Mouse (Mus musculus) intestine, postnatal 0 days (tissue): ENCODE results near the gene Ppil6. TPM values are rescaled to one million over a fixed set of nuclear protein-coding genes. Genes with fewer than 3 reads are reported as not detected.
"Not testable (repeated sequence)": the region's sequence is repeated elsewhere in the genome, so short reads cannot be mapped to it uniquely, and the experiment has no call there.

Experiments used
- ATAC-seq: fragments of 200-750 bp; cut with Nextera tagmentation; 2 replicates; pipeline ENCODE4 v1.8.0; 2017; ENCODE audit warnings: mild to moderate bottlenecking, moderate TSS enrichment, moderate library complexity
- H3K27ac ChIP-seq: fragments of 300-500 bp; sonication (generic); 2 replicates; pipeline ENCODE4 v1.5.1; 2014; ENCODE audit warnings: mild to moderate bottlenecking, low read depth, low read length, moderate library complexity
- H3K27me3 ChIP-seq: fragments of 300-500 bp; sonication (generic); replicated peaks from 2 replicates; pipeline ENCODE4 v1.6.1; 2014; ENCODE audit warnings: low read length, mixed read lengths; ENCODE audit not compliant: control insufficient read depth, insufficient read depth
- H3K36me3 ChIP-seq: fragments of 300-500 bp; sonication (generic); 2 replicates; pipeline ENCODE4 v1.6.1; 2014; ENCODE audit warnings: mild to moderate bottlenecking, moderate library complexity; ENCODE audit not compliant: control insufficient read depth, insufficient read depth
- H3K4me1 ChIP-seq: fragments of 300-500 bp; sonication (generic); replicated peaks from 2 replicates; pipeline ENCODE4 v1.6.1; 2014; ENCODE audit warnings: antibody characterized with exemption, low read length, mixed read lengths; ENCODE audit not compliant: control insufficient read depth, insufficient read depth
- H3K4me2 ChIP-seq: fragments of 300-500 bp; sonication (generic); replicated peaks from 2 replicates; pipeline ENCODE4 v1.6.1; 2014; ENCODE audit warnings: low read depth, mild to moderate bottlenecking, moderate library complexity
- H3K4me3 ChIP-seq: fragments of 300-500 bp; sonication (generic); 2 replicates; pipeline ENCODE4 v1.5.1; 2014; ENCODE audit warnings: low read depth, low read length
- H3K9ac ChIP-seq: fragments of 300-500 bp; sonication (generic); 2 replicates; pipeline ENCODE4 v1.6.1; 2014; ENCODE audit warnings: mild to moderate bottlenecking, low read depth, low read length
- H3K9me3 ChIP-seq: fragments of 300-500 bp; sonication (generic); 2 replicates; pipeline ENCODE4 v1.6.1; 2016; ENCODE audit warnings: mixed run types; ENCODE audit not compliant: control insufficient read depth
- CTCF ChIP-seq: sonication (generic); IDR thresholded peaks from 2 replicates; pipeline ENCODE4 v1.5.1; 2016; ENCODE audit warnings: low read depth, mild to moderate bottlenecking, control low read depth, antibody characterized with exemption, moderate library complexity
- WGBS: fragments of 180-500 bp; shearing (Covaris S2); extraction: QIAGEN DNeasy Blood & Tissue Kit; methylation state at CpG from one replicate; pipeline ENCODE4 v1.1.7; 2014; 5-methylcytosine and 5-hydroxymethylcytosine counted together
- polyA plus RNA-seq: library from polyadenylated mRNA; unstranded; fragments of >200 nt; fragmentation: Nextera tagmentation; extraction: Ambion mirVana; gene quantifications from 2 replicates; pipeline ENCODE4 v1.2.1, GENCODE M21; 2015

Gene Ppil6
- polyA plus RNA-seq, 1 experiment from 2014 or later = 1.3 TPM

- Histone ChIP-seq H3K4me2 (peak overlapping the region; percentile 100; the same call in 1 of the 2 replicates), H3K4me3 (peak overlapping the region; percentile 73; the same call in 1 of the 2 replicates), H3K9ac (no peak overlapping the region), H3K4me1 (peaks cover 7% of the 10 kb centered on the region), H3K27ac (no peak overlapping the region), H3K9me3 (no peaks in the 10 kb centered on the region), H3K27me3 (no peaks in the 10 kb centered on the region), H3K36me3 (peaks cover 21% of the 10 kb centered on the region)
- ATAC-seq = no peak
- TF ChIP-seq CTCF = no peak
- 34% methylated on average over 4 of the region's 4 CpGs for WGBS
Measured at GRCm38 (mm10) chr10:41491111-41491510, 872 bp downstream of the Ppil6 start.

GRCm38 (mm10) chr10:41500941-41501340 lies 10.7 kb downstream of the Ppil6 start:
- H3K27ac ChIP-seq = no peak overlapping the region
- no peak for ATAC-seq
- WGBS = 53% methylated on average over 4 of the region's 4 CpGs

GRCm38 (mm10) chr10:41504996-41505395 lies 14.8 kb downstream of the Ppil6 start:
- Histone ChIP-seq H3K27me3 (no peaks in the 10 kb centered on the region), H3K36me3 (no peaks in the 10 kb centered on the region), H3K4me2 (no peak overlapping the region), H3K4me3 (no peak overlapping the region), H3K9me3 (no peaks in the 10 kb centered on the region), H3K27ac (no peak overlapping the region), H3K9ac (no peak overlapping the region), H3K4me1 (no peaks in the 10 kb centered on the region)
- ATAC-seq = no peak
- TF ChIP-seq CTCF = no peak
- WGBS = 93% methylated on average over 1 of the region's 1 CpGs

More at GRCm38 (mm10) chr10:41500941-41501340, 10.7 kb downstream of the Ppil6 start:
- Histone ChIP-seq H3K4me1 (no peaks in the 10 kb centered on the region), H3K4me2 (no peak overlapping the region), H3K9me3 (no peaks in the 10 kb centered on the region), H3K4me3 (no peak overlapping the region), H3K36me3 (no peaks in the 10 kb centered on the region), H3K9ac (no peak overlapping the region), H3K27me3 (no peaks in the 10 kb centered on the region)
- no peak for TF ChIP-seq CTCF

- H3K4me1 ChIP-seq, H3K4me2 ChIP-seq, H3K9me3 ChIP-seq, H3K27ac ChIP-seq, H3K27me3 ChIP-seq, H3K36me3 ChIP-seq, H3K9ac ChIP-seq, H3K4me3 ChIP-seq: not testable (repeated sequence)
- 0 out of 2 replicates have a peak, but pooled peaks have one; percentile 31 for ATAC-seq
- TF ChIP-seq CTCF = peak; percentile 90
- 4% methylated on average over 3 of the region's 3 CpGs for WGBS
Measured at GRCm38 (mm10) chr10:41505446-41505845, 15.2 kb downstream of the Ppil6 start.

- TF ChIP-seq CTCF = peak; percentile 84
- 36% methylated on average over 2 of the region's 2 CpGs for WGBS
- Histone ChIP-seq H3K9ac (no peak overlapping the region), H3K27ac (no peak overlapping the region), H3K4me1 (no peaks in the 10 kb centered on the region), H3K36me3 (no peaks in the 10 kb centered on the region), H3K4me3 (no peak overlapping the region), H3K4me2 (no peak overlapping the region), H3K9me3 (no peaks in the 10 kb centered on the region), H3K27me3 (no peaks in the 10 kb centered on the region)
- no peak for ATAC-seq
Measured at GRCm38 (mm10) chr10:41509160-41509559, 18.9 kb downstream of the Ppil6 start.

- no peak for TF ChIP-seq CTCF
- H3K27ac ChIP-seq = no peak overlapping the region
- H3K27me3 ChIP-seq = no peaks in the 10 kb centered on the region
- no peak overlapping the region for H3K9ac ChIP-seq
- WGBS = 67% methylated on average over 4 of the region's 4 CpGs
- ATAC-seq = no peak
- no peak overlapping the region for H3K4me2 ChIP-seq
- H3K4me3 ChIP-seq = no peak overlapping the region
- no peaks in the 10 kb centered on the region for H3K36me3 ChIP-seq
- no peaks in the 10 kb centered on the region for H3K4me1 ChIP-seq
- no peaks in the 10 kb centered on the region for H3K9me3 ChIP-seq
Measured at GRCm38 (mm10) chr10:41514301-41514700, 24.1 kb downstream of the Ppil6 start.

GRCm38 (mm10) chr10:41514921-41515320 lies 24.7 kb downstream of the Ppil6 start:
- H3K9me3 ChIP-seq = no peaks in the 10 kb centered on the region
- H3K27ac ChIP-seq = no peak overlapping the region
- no peaks in the 10 kb centered on the region for H3K4me1 ChIP-seq
- TF ChIP-seq CTCF = no peak
- H3K9ac ChIP-seq = no peak overlapping the region
- H3K27me3 ChIP-seq = no peaks in the 10 kb centered on the region
- no peak overlapping the region for H3K4me2 ChIP-seq
- no peak for ATAC-seq
- no peaks in the 10 kb centered on the region for H3K36me3 ChIP-seq
- H3K4me3 ChIP-seq = no peak overlapping the region
